Mouse (Mus musculus) liver, adult 2 months (tissue): ENCODE measurements around the gene Maz. TPM values are rescaled to one million over a fixed set of nuclear protein-coding genes. Genes with fewer than 3 reads are reported as not detected.

Source experiments
- DNase-seq: peaks from one replicate; pipeline ENCODE4 v3.0.0-alpha.2; 2011; ENCODE audit warnings: low read depth, low spot score; ENCODE audit errors: extremely low read depth
- H3K27ac ChIP-seq: fragments of 200-500 bp; replicated peaks from 2 replicates; pipeline ENCODE4 v1.5.1; 2012; ENCODE audit warnings: low read depth, mild to moderate bottlenecking, control low read depth, inconsistent platforms, low read length; ENCODE audit not compliant: insufficient read depth
- H3K27me3 ChIP-seq: fragments of 200-500 bp; 2 replicates; pipeline ENCODE4 v1.6.1; 2012; ENCODE audit warnings: mild to moderate bottlenecking, moderate library complexity, low read length, inconsistent platforms; ENCODE audit not compliant: control insufficient read depth, insufficient read depth
- H3K36me3 ChIP-seq: fragments of 200-500 bp; 2 replicates; pipeline ENCODE4 v1.6.1; 2012; ENCODE audit warnings: low read length, inconsistent platforms; ENCODE audit not compliant: control insufficient read depth, insufficient read depth
- H3K4me1 ChIP-seq: fragments of 200-500 bp; 2 replicates; pipeline ENCODE4 v1.6.1; 2011; ENCODE audit warnings: low read length; ENCODE audit not compliant: control insufficient read depth, insufficient read depth
- H3K4me3 ChIP-seq: fragments of 200-500 bp; 2 replicates; pipeline ENCODE4 v1.5.1; 2011; ENCODE audit warnings: low read depth, mild to moderate bottlenecking, control low read depth, low read length, moderate library complexity; ENCODE audit not compliant: insufficient read depth
- H3K79me2 ChIP-seq: fragments of 200-500 bp; 2 replicates; pipeline ENCODE4 v1.6.1; 2012; ENCODE audit warnings: inconsistent platforms, mild to moderate bottlenecking, low read length, moderate library complexity; ENCODE audit not compliant: control insufficient read depth, insufficient read depth
- H3K9ac ChIP-seq: fragments of 200-500 bp; 2 replicates; pipeline ENCODE4 v1.6.1; 2012; ENCODE audit warnings: low read depth, mild to moderate bottlenecking, control low read depth, inconsistent platforms, low read length
- CTCF ChIP-seq: fragments of 200-500 bp; IDR thresholded peaks from 2 replicates; pipeline ENCODE4 v1.5.1; 2011; ENCODE audit warnings: low read depth, low read length, control low read depth
- POLR2A ChIP-seq: fragments of 200-500 bp; IDR thresholded peaks from 2 replicates; pipeline ENCODE4 v1.6.1; 2011; ENCODE audit warnings: low read length, control low read depth; ENCODE audit not compliant: insufficient read depth; ENCODE audit errors: extremely low read depth
- WGBS: fragments of 180-500 bp; shearing (Covaris S2); methylation state at CpG from one replicate; pipeline ENCODE4 v1.1.7; 2018; 5-methylcytosine and 5-hydroxymethylcytosine counted together
- polyA plus RNA-seq: library from polyadenylated mRNA; depleted of rRNA; stranded (reverse); fragments of >200 nt; gene quantifications from 2 replicates; pipeline ENCODE4 v1.2.3, GENCODE M21; 2012
- total RNA-seq: library from RNA; depleted of rRNA; stranded (reverse); fragments of >200 nt; gene quantifications from 2 replicates; pipeline ENCODE4 v1.2.3, GENCODE M21; 2014

The Maz gene
- total and polyA plus RNA-seq, 2 experiments: 8.9 to 81.9 TPM

GRCm38 (mm10) chr7:127023272-127023691 lies 3.6 kb downstream of the Maz start:
- Histone ChIP-seq H3K27ac (no peak overlapping the region), H3K4me3 (no peak overlapping the region), H3K27me3 (no peaks in the 10 kb centered on the region), H3K4me1 (peaks cover 10% of the 10 kb centered on the region), H3K9ac (no peak overlapping the region), H3K36me3 (no peaks in the 10 kb centered on the region; the same call in 1 of the 2 replicates), H3K79me2 (no peaks in the 10 kb centered on the region)
- 91% methylated on average over 13 of the region's 13 CpGs for WGBS
- no peak for DNase-seq
- TF ChIP-seq POLR2A (no peak), CTCF (no peak)

- Histone ChIP-seq H3K27me3 (no peaks in the 10 kb centered on the region), H3K4me1 (peaks cover 10% of the 10 kb centered on the region), H3K9ac (no peak overlapping the region), H3K79me2 (no peaks in the 10 kb centered on the region), H3K4me3 (no peak overlapping the region), H3K27ac (no peak overlapping the region), H3K36me3 (no peaks in the 10 kb centered on the region; the same call in 1 of the 2 replicates)
- 98% methylated on average over 7 of the region's 7 CpGs for WGBS
- DNase-seq: no peak
- TF ChIP-seq CTCF (no peak), POLR2A (no peak)
Measured at GRCm38 (mm10) chr7:127022528-127023271, 4.1 kb downstream of the Maz start.

- H3K79me2 ChIP-seq: no peaks in the 10 kb centered on the region
- no peak for DNase-seq
- no peak overlapping the region for H3K9ac ChIP-seq
- H3K4me1 ChIP-seq: peaks cover 12% of the 10 kb centered on the region
- no peaks in the 10 kb centered on the region for H3K27me3 ChIP-seq
- TF ChIP-seq CTCF: no peak
- TF ChIP-seq POLR2A: no peak
- no peaks in the 10 kb centered on the region; the same call in 1 of the 2 replicates for H3K36me3 ChIP-seq
- H3K27ac ChIP-seq: no peak overlapping the region
- no peak overlapping the region for H3K4me3 ChIP-seq
- 75% methylated on average over 5 of the region's 5 CpGs for WGBS
Measured at GRCm38 (mm10) chr7:127021563-127022527, 5.0 kb downstream of the Maz start.

- no peaks in the 10 kb centered on the region; the same call in 1 of the 2 replicates for H3K36me3 ChIP-seq
- peaks cover 14% of the 10 kb centered on the region for H3K4me1 ChIP-seq
- no peaks in the 10 kb centered on the region for H3K79me2 ChIP-seq
- no peak within 1 kb of the TSS for H3K27ac ChIP-seq
- TF ChIP-seq CTCF: no peak
- H3K9ac ChIP-seq: 0 out of 2 replicates have a peak within 1 kb of the TSS, but pooled peaks have one; percentile 3
- DNase-seq: no peak
- peak within 1 kb of the TSS; percentile 4; the same call in 1 of the 2 replicates for H3K4me3 ChIP-seq
- WGBS: 22% methylated on average over 37 of the region's 37 CpGs
- no peaks in the 10 kb centered on the region for H3K27me3 ChIP-seq
Measured at GRCm38 (mm10) chr7:127020901-127021562, 5.8 kb downstream of the Maz start, which contains the start of the genes Gm42742 and Prrt2. Gm42742 (minus strand) TSS chr7:127021097. Prrt2 (minus strand) TSS chr7:127021211.

- Histone ChIP-seq H3K4me1 (peaks cover 19% of the 10 kb centered on the region), H3K79me2 (no peaks in the 10 kb centered on the region), H3K27me3 (no peaks in the 10 kb centered on the region), H3K9ac (no peak overlapping the region), H3K4me3 (peak overlapping the region; percentile 4; the same call in 1 of the 2 replicates), H3K27ac (no peak overlapping the region), H3K36me3 (no peaks in the 10 kb centered on the region; the same call in 1 of the 2 replicates)
- TF ChIP-seq CTCF: no peak
- no peak for TF ChIP-seq POLR2A
- DNase-seq: no peak
- 66% methylated on average over 5 of the region's 5 CpGs for WGBS
Measured at GRCm38 (mm10) chr7:127020491-127020890, 6.3 kb downstream of the Maz start.
